ENCODE assay signal across 22 mouse cellular contexts in the genomic region with DNA sequence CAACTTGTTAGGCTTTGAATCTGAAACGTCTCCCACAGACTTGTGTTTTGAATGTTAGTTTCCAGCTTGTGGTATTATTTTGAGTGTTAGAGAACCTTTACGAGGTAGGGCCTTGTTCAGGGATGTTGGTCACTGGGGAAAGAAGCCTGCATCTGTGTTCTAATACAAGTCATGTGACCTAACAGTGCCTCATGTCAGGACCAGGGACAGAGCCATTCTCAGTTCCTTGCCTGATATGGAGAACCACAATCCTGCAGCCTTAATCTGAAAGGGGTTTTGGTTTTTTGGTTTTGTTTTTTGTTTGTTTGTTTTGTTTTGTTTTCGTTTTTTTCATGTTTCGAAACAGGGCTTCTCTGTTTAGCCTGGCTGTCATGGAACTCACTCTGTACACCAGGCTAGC.
DNase-seq lines count a peak whose midpoint lies in the region; ATAC-seq and TF ChIP-seq lines count a peak whose summit lies in the region.
"Had no signal": no experiment of that assay in that cellular context is flagged by ENCODE, and none has a peak within 500 bp of the region (broad histone marks: within the 10 kb centered on the region; RNA-seq: fewer than 3 reads in every experiment).

No protein-coding gene starts in this region.

- no peaks in the 10 kb centered on the region for H3K27me3 ChIP-seq in limb, embryonic 14.5 days (ENCODE audit: control insufficient read depth, insufficient read depth, low read length)
- H3K27me3 ChIP-seq: midbrain, embryonic 15.5 days; neural tube, embryonic 15.5 days; stomach, embryonic 15.5 days had no signal

- ATAC-seq in limb, embryonic 14.5 days (ENCODE audit: low FRiP score, low read depth): no peak
- ATAC-seq: hindbrain, postnatal 0 days; liver, postnatal 0 days; midbrain, embryonic 15.5 days had no signal

- no peak overlapping the region for H3K4me3 ChIP-seq in limb, embryonic 14.5 days (replicated peaks; ENCODE audit: low read length)
- H3K4me3 ChIP-seq: forebrain, embryonic 10.5 days; midbrain, embryonic 15.5 days; neural tube, embryonic 15.5 days; stomach, embryonic 15.5 days had no signal

- H3K9me3 ChIP-seq in limb, embryonic 14.5 days (ENCODE audit: control insufficient read depth, low read length): no peaks in the 10 kb centered on the region
- H3K9me3 ChIP-seq: forebrain, embryonic 10.5 days; midbrain, embryonic 15.5 days; neural tube, embryonic 15.5 days; stomach, embryonic 15.5 days had no signal

- no peaks in the 10 kb centered on the region for H3K36me3 ChIP-seq in limb, embryonic 14.5 days (ENCODE audit: control insufficient read depth, insufficient read depth, low read length)
- H3K36me3 ChIP-seq: forebrain, embryonic 10.5 days; midbrain, embryonic 15.5 days; neural tube, embryonic 15.5 days; stomach, embryonic 15.5 days had no signal

- 62% methylated on average over 4 of the region's 4 CpGs for WGBS in limb, embryonic 14.5 days

- peak; percentile 23 for DNase-seq in adrenal gland, postnatal 10 days
- no peak for DNase-seq in adrenal gland, adult 2 months
- DNase-seq in kidney, postnatal 4 days: peak; percentile 54 to 59
- DNase-seq in kidney, adult 18-20 months: no peak
- DNase-seq in adipocyte (ENCODE audit: low spot score): peak; percentile 18
- peak; percentile 41 for DNase-seq in limb, embryonic 14.5 days (ENCODE audit: low spot score)
- DNase-seq in retina, postnatal 1 day: no peak
- no peak for DNase-seq in layer of hippocampus, postnatal 25 days (ENCODE audit: extremely low spot score in 1 of 2, low spot score in 1 of 2)
- DNase-seq: cerebellum, adult 18-20 months; cerebellum, postnatal 36 days; gastrocnemius, postnatal 10 days; heart, postnatal 36 days; kidney, adult 11 months; liver, postnatal 0 days; lung, postnatal 14 days; right cerebral cortex, postnatal 14 days; thymus, adult 18-20 months had no signal

- no peak overlapping the region for H3K27ac ChIP-seq in limb, embryonic 14.5 days (replicated peaks; ENCODE audit: low read depth, low read length)
- H3K27ac ChIP-seq: forebrain, embryonic 10.5 days; hindbrain, postnatal 0 days; midbrain, embryonic 15.5 days; neural tube, embryonic 15.5 days; stomach, embryonic 15.5 days had no signal

- no peak overlapping the region for H3K9ac ChIP-seq in limb, embryonic 14.5 days (ENCODE audit: low read depth, low read length, severe bottlenecking)
- H3K9ac ChIP-seq: liver, postnatal 0 days; midbrain, embryonic 15.5 days; neural tube, embryonic 15.5 days; stomach, embryonic 15.5 days had no signal

- TF ChIP-seq POLR2A in limb, embryonic 14.5 days (IDR thresholded peaks at IDR 0.05; ENCODE audit: borderline replicate concordance, extremely low read depth, insufficient read depth, insufficient read length): no peak

- H3K4me2 ChIP-seq in limb, embryonic 14.5 days (replicated peaks; ENCODE audit: low read depth, low read length, severe bottlenecking): no peak overlapping the region
- H3K4me2 ChIP-seq: midbrain, embryonic 15.5 days; neural tube, embryonic 15.5 days; stomach, embryonic 15.5 days had no signal

- H3K4me1 ChIP-seq in limb, embryonic 14.5 days (ENCODE audit: control insufficient read depth, insufficient read depth, low read length): no peaks in the 10 kb centered on the region
- H3K4me1 ChIP-seq: forebrain, embryonic 10.5 days; midbrain, embryonic 15.5 days; neural tube, embryonic 15.5 days; stomach, embryonic 15.5 days had no signal

Comparison
In these comparisons a context has a peak if more than half of its experiments do, and no peak if none do; other contexts are left out.
1. DNase-seq: peak in adrenal gland, postnatal 10 days (single experiment), kidney, postnatal 4 days (2 of 2), adipocyte (single experiment) and limb, embryonic 14.5 days (single experiment); none in adrenal gland, adult 2 months (single experiment), kidney, adult 18-20 months (single experiment), retina, postnatal 1 day (single experiment) and layer of hippocampus, postnatal 25 days (0 of 2).